Mouse (Mus musculus): ENCODE results near the gene Gm14296.
"Not testable (repeated sequence)": the region's sequence is repeated elsewhere in the genome, so short reads cannot be mapped to it uniquely, and the experiment has no call there.

Gm14296 gene

DNA sequence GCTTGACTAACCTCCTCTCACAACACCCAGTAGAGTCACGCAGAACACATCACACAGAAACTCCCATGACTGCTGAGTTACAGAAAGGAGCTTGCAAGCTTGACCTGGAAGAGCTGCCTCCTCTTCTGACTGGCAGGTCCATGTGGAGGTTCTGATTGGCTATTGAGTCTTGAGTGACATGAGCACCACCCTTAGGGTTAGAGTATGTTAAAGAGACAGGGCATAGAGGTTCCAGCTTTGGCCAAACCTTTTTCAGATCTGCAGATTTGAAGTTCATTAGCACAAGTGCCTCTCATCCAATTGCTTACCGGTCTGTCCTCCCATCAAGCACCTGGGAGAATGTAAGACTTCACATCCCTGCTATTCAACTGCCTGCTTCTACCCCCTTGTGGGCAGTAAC is at the start of gene Gm14296:
Gene Gm14296 (minus strand): TSS at position 101 of the 400 bp plus-strand sequence.
- not testable (repeated sequence) for DNase-seq (ENCODE audit: low read depth)

DNA sequence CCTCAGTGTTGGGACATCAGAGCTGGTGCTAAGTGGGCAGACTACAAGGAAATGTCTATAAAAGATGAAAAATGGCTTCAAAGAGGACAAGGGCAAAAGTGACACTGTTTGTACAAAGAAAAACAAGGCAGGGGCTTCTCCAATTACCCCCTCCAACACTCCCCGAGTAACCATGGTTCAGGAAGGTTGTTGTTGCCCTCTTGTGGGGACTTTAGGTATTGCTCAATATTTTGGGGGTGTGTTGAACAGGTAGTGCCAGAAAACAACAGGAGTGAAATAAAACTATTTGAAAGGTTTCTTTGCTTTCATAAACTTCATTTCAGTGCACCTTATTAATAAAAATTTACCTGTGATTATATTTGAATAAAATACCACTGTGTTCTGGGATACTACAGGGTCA is 22.1 kb downstream of the Gm14296 start:
- not testable (repeated sequence) for DNase-seq (ENCODE audit: low read depth)

Measured in NIH3T3 (cell line).